7 mouse cellular contexts compared by ENCODE assay signal in genomic region chr4:106847591-106848289, GRCm38 (mm10). TPM values are rescaled to one million over a fixed set of nuclear protein-coding genes. Genes with fewer than 3 reads are reported as not detected.
DNase-seq lines count a peak whose midpoint lies in the region; ATAC-seq lines count a peak whose summit lies in the region.

No protein-coding gene starts in this region.

- no peaks in the 10 kb centered on the region for H3K36me3 ChIP-seq in heart, embryonic 10.5 days
- H3K36me3 ChIP-seq in kidney, embryonic 14.5 days (ENCODE audit: control insufficient read depth, insufficient read depth, low read length) = no peaks in the 10 kb centered on the region

- peak; percentile 96 for DNase-seq in NIH3T3 (ENCODE audit: low read depth)
- DNase-seq in embryo, embryonic 11.5 days (ENCODE audit: low read depth, low spot score) = peak; percentile 75
- DNase-seq in heart, embryonic 10.5 days (ENCODE audit: low spot score) = peak; percentile 90
- DNase-seq in lung, postnatal 10 days = peak; percentile 91
- DNase-seq in yolk sac, embryonic 10.5 days (ENCODE audit: low spot score) = peak; percentile 90

- peaks cover 33% of the 10 kb centered on the region for H3K4me1 ChIP-seq in heart, embryonic 10.5 days
- H3K4me1 ChIP-seq in kidney, embryonic 14.5 days (ENCODE audit: control insufficient read depth, insufficient read depth, low read length) = peaks cover 21% of the 10 kb centered on the region

- H3K4me3 ChIP-seq in heart, embryonic 10.5 days = peak overlapping the region; percentile 48
- no peak overlapping the region for H3K4me3 ChIP-seq in kidney, embryonic 14.5 days (ENCODE audit: low read length)

- peak overlapping the region; percentile 92 for H3K27ac ChIP-seq in heart, embryonic 10.5 days
- H3K27ac ChIP-seq in kidney, embryonic 14.5 days (ENCODE audit: low read depth, low read length) = peak overlapping the region; percentile 85

- peak; percentile 94 for ATAC-seq in kidney, embryonic 14.5 days (ENCODE audit: low FRiP score, low TSS enrichment)
- ATAC-seq in erythroblast, adult 5-6 weeks (replicated peaks; ENCODE audit: low FRiP score, poor library complexity, severe bottlenecking) = no peak

- peak overlapping the region; percentile 28 for H3K4me2 ChIP-seq in kidney, embryonic 14.5 days (replicated peaks; ENCODE audit: low read depth, low read length)

- H3K27me3 ChIP-seq in heart, embryonic 10.5 days (ENCODE audit: insufficient read depth, poor library complexity, severe bottlenecking) = no peaks in the 10 kb centered on the region
- no peaks in the 10 kb centered on the region for H3K27me3 ChIP-seq in kidney, embryonic 14.5 days (ENCODE audit: control insufficient read depth, insufficient read depth, low read length)

- H3K9me3 ChIP-seq in heart, embryonic 10.5 days = no peaks in the 10 kb centered on the region
- no peaks in the 10 kb centered on the region for H3K9me3 ChIP-seq in kidney, embryonic 14.5 days (ENCODE audit: control insufficient read depth, low read length)

- 14% methylated on average over 9 of the region's 9 CpGs for WGBS in heart, embryonic 10.5 days
- WGBS in kidney, embryonic 14.5 days = 3% methylated on average over 9 of the region's 9 CpGs

- no peak overlapping the region for H3K9ac ChIP-seq in kidney, embryonic 14.5 days (ENCODE audit: low read depth, low read length)

RNA-seq across cellular contexts. Expression of gene Acot11, which starts 42.9 kb away (rescaled TPM):
- polyA plus RNA-seq in heart, embryonic 10.5 days (2016; fragmentation: Nextera tagmentation; extraction: Ambion mirVana) = 3.5 and 5.6 TPM in 2 replicates
- polyA plus RNA-seq in kidney, embryonic 14.5 days (2014; fragmentation: Nextera tagmentation; extraction: Ambion mirVana) = 1.4 and 2.2 TPM in 2 replicates
- 0.19 and 2.7 TPM in 2 replicates for total RNA-seq in erythroblast, adult 5-6 weeks (2015; ENCODE audit: low replicate concordance)
- total RNA-seq in erythroblast, adult 5-6 weeks (2017; ENCODE audit: low replicate concordance) = 1.3 TPM in 2 replicates
